Comparison of ENCODE assay signal across 7 mouse cellular contexts in the genomic region with DNA sequence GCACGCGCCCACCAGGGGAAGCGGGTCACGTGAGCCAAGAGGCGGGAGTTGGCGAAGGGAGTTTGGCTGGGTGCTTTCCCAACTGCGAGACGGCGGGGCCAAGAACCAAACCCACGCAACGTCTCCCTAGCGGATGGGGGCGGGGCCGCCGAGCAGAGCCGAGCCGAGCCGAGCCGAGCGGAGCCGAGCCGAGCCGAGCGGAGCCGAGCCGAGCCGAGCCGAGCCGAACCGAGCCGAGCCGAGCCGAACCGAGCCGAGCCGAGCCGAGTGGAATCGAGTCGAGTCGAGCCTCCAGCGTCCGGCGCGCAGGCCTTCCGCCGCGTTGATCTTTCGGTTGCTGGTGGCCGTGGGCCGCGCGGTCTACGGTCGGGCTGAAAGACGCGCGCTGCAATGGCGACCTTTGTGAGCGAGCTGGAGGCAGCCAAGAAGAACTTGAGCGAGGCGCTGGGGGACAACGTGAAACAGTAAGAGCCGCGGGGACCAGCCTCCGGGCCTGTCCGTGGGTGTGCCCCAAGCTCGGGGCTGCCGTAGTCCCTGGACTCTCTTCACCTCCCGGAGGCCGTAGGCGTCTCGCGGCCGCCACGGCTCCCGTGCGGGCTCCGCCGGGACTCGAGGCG. TPM values are rescaled to one million over a fixed set of nuclear protein-coding genes. Genes with fewer than 3 reads are reported as not detected.
DNase-seq lines count a peak whose midpoint lies in the region; ATAC-seq and TF ChIP-seq lines count a peak whose summit lies in the region.

A gene (plus strand): TSS at position 85 of the 617 bp plus-strand sequence.

- no peak for TF ChIP-seq POLR2A in kidney, adult 2 months (IDR thresholded peaks at IDR 0.05; ENCODE audit: low read depth, low read length)
- TF ChIP-seq POLR2A in spleen, adult 2 months (IDR thresholded peaks at IDR 0.05; ENCODE audit: low read depth, low read length): peak; percentile 25; the same call in 1 of the 2 replicates

- no peak for TF ChIP-seq CTCF in kidney, adult 2 months (conservative IDR thresholded peaks at IDR 0.05; ENCODE audit: insufficient read depth, insufficient read length, low read depth, low read length)
- 0 out of 2 replicates have a peak, but pooled peaks have one; percentile 6 for TF ChIP-seq CTCF in spleen, adult 2 months (IDR thresholded peaks at IDR 0.05; ENCODE audit: extremely low read depth, insufficient read depth, insufficient read length, insufficient replicate concordance)

- H3K27me3 ChIP-seq in embryonic facial prominence, embryonic 11.5 days (ENCODE audit: control insufficient read depth, insufficient read depth, low read length): no peaks in the 10 kb centered on the region
- H3K27me3 ChIP-seq in kidney, adult 2 months (replicated peaks; ENCODE audit: control insufficient read depth, insufficient read depth, low read length): no peaks in the 10 kb centered on the region
- no peaks in the 10 kb centered on the region for H3K27me3 ChIP-seq in limb, embryonic 12.5 days
- no peaks in the 10 kb centered on the region for H3K27me3 ChIP-seq in midbrain, embryonic 15.5 days (replicated peaks)
- H3K27me3 ChIP-seq in spleen, adult 2 months (ENCODE audit: control insufficient read depth, insufficient read depth, low read length): no peaks in the 10 kb centered on the region

- WGBS in embryonic facial prominence, embryonic 11.5 days: under 1% methylated on average over 70 of the region's 81 CpGs
- WGBS in kidney, adult 2 months: under 1% methylated on average over 81 of the region's 81 CpGs
- WGBS in limb, embryonic 12.5 days: under 1% methylated on average over 77 of the region's 81 CpGs
- WGBS in midbrain, embryonic 15.5 days: under 1% methylated on average over 81 of the region's 81 CpGs
- WGBS in spleen, adult 2 months: under 1% methylated on average over 81 of the region's 81 CpGs

- H3K27ac ChIP-seq in embryonic facial prominence, embryonic 11.5 days (replicated peaks; ENCODE audit: low read depth, low read length): peak within 1 kb of the TSS; percentile 78
- peak within 1 kb of the TSS; percentile 92 for H3K27ac ChIP-seq in kidney, adult 2 months (ENCODE audit: insufficient read depth, low read depth, low read length)
- H3K27ac ChIP-seq in limb, embryonic 12.5 days: peak within 1 kb of the TSS; percentile 90
- H3K27ac ChIP-seq in midbrain, embryonic 15.5 days: peak within 1 kb of the TSS; percentile 89
- peak within 1 kb of the TSS; percentile 83 for H3K27ac ChIP-seq in spleen, adult 2 months (ENCODE audit: insufficient read depth, low read length)

- no peaks in the 10 kb centered on the region; the same call in 1 of the 2 replicates for H3K36me3 ChIP-seq in embryonic facial prominence, embryonic 11.5 days (replicated peaks; ENCODE audit: control insufficient read depth, insufficient read depth, low read depth, low read length)
- H3K36me3 ChIP-seq in kidney, adult 2 months (ENCODE audit: control insufficient read depth, insufficient read depth, low read length): no peaks in the 10 kb centered on the region
- H3K36me3 ChIP-seq in limb, embryonic 12.5 days: peaks cover 19% of the 10 kb centered on the region
- H3K36me3 ChIP-seq in midbrain, embryonic 15.5 days (replicated peaks): 0 out of 2 replicates have a peak, but pooled peaks cover 8% of the 10 kb centered on the region
- peaks cover 7% of the 10 kb centered on the region for H3K36me3 ChIP-seq in spleen, adult 2 months (ENCODE audit: control insufficient read depth, insufficient read depth, low read length)

- peak within 1 kb of the TSS; percentile 99 for H3K4me3 ChIP-seq in embryonic facial prominence, embryonic 11.5 days (ENCODE audit: low read depth, low read length)
- H3K4me3 ChIP-seq in kidney, adult 2 months (ENCODE audit: insufficient read depth, low read depth, low read length): peak within 1 kb of the TSS; percentile 82
- peak within 1 kb of the TSS; percentile 96 for H3K4me3 ChIP-seq in limb, embryonic 12.5 days (replicated peaks)
- H3K4me3 ChIP-seq in midbrain, embryonic 15.5 days: peak within 1 kb of the TSS; percentile 73
- peak within 1 kb of the TSS; percentile 81 for H3K4me3 ChIP-seq in spleen, adult 2 months (ENCODE audit: extremely low read depth, insufficient read depth, insufficient read length)

- ATAC-seq in embryonic facial prominence, embryonic 11.5 days (replicated peaks; ENCODE audit: insufficient number of reproducible peaks, low FRiP score, low TSS enrichment, low read depth): peak; percentile 95
- ATAC-seq in limb, embryonic 12.5 days (ENCODE audit: insufficient number of reproducible peaks, insufficient read depth, low FRiP score, low TSS enrichment, low read depth): peak; percentile 92
- peak; percentile 97 for ATAC-seq in midbrain, embryonic 15.5 days (replicated peaks)

- H3K9me3 ChIP-seq in embryonic facial prominence, embryonic 11.5 days (replicated peaks; ENCODE audit: control insufficient read depth, low read length): no peaks in the 10 kb centered on the region
- H3K9me3 ChIP-seq in limb, embryonic 12.5 days: 0 out of 2 replicates have a peak, but pooled peaks cover 3% of the 10 kb centered on the region
- no peaks in the 10 kb centered on the region for H3K9me3 ChIP-seq in midbrain, embryonic 15.5 days

- peak within 1 kb of the TSS; percentile 74 for H3K4me2 ChIP-seq in embryonic facial prominence, embryonic 11.5 days (ENCODE audit: low read depth, low read length)
- H3K4me2 ChIP-seq in limb, embryonic 12.5 days: peak within 1 kb of the TSS; percentile 66
- H3K4me2 ChIP-seq in midbrain, embryonic 15.5 days: peak within 1 kb of the TSS; percentile 77

- peak within 1 kb of the TSS; percentile 98 for H3K9ac ChIP-seq in embryonic facial prominence, embryonic 11.5 days (replicated peaks; ENCODE audit: low read length)
- peak within 1 kb of the TSS; percentile 97 for H3K9ac ChIP-seq in limb, embryonic 12.5 days (replicated peaks)
- peak within 1 kb of the TSS; percentile 79 for H3K9ac ChIP-seq in midbrain, embryonic 15.5 days

- H3K4me1 ChIP-seq in embryonic facial prominence, embryonic 11.5 days (ENCODE audit: control insufficient read depth, insufficient read depth, low read length): no peaks in the 10 kb centered on the region
- H3K4me1 ChIP-seq in kidney, adult 2 months (ENCODE audit: control insufficient read depth, insufficient read depth, low read length): peaks cover 10% of the 10 kb centered on the region; the same call in 1 of the 2 replicates
- H3K4me1 ChIP-seq in limb, embryonic 12.5 days (replicated peaks): peaks cover 19% of the 10 kb centered on the region
- H3K4me1 ChIP-seq in midbrain, embryonic 15.5 days: peaks cover 18% of the 10 kb centered on the region
- no peaks in the 10 kb centered on the region; the same call in 1 of the 2 replicates for H3K4me1 ChIP-seq in spleen, adult 2 months (ENCODE audit: control insufficient read depth, insufficient read depth, insufficient read length)

- DNase-seq in adrenal gland, postnatal 14 days: peak; percentile 94
- peak; percentile 92 for DNase-seq in embryonic facial prominence, embryonic 11.5 days (ENCODE audit: low spot score)
- peak; percentile 99 for DNase-seq in heart, adult 11 months
- peak; percentile 97 for DNase-seq in kidney, adult 2 months
- DNase-seq in spleen, adult 2 months (ENCODE audit: low read depth in 1 of 2, low spot score in 2 of 2): peak; percentile 67 to 84

RNA-seq across cellular contexts. Expression of the gene that starts here (rescaled TPM):
- total RNA-seq in adrenal gland, postnatal 14 days (2021): 18.1 and 19.1 TPM in 2 replicates
- 76.4 and 81.0 TPM in 2 replicates for polyA plus RNA-seq in embryonic facial prominence, embryonic 11.5 days (2014; fragmentation: Nextera tagmentation; extraction: Ambion mirVana)
- polyA plus RNA-seq in kidney, adult 2 months (2012; rRNA removed): 15.9 and 16.9 TPM in 2 replicates
- 60.3 and 60.7 TPM in 2 replicates for polyA plus RNA-seq in limb, embryonic 12.5 days (2016; fragmentation: Nextera tagmentation; extraction: Ambion mirVana)
- polyA plus RNA-seq in midbrain, embryonic 15.5 days (2015; fragmentation: Nextera tagmentation; extraction: Ambion mirVana): 90.5 and 94.9 TPM in 2 replicates
- 12.4 and 14.0 TPM in 2 replicates for polyA plus RNA-seq in spleen, adult 2 months (2012; rRNA removed)

Comparison
In these comparisons a context has a peak if more than half of its experiments do, and no peak if none do; other contexts are left out.
1. Peak in every context shown above with its lines: DNase-seq, ATAC-seq, H3K4me3 ChIP-seq and H3K27ac ChIP-seq.